Mouse (Mus musculus) megakaryocyte-erythroid progenitor cell, adult 5-6 weeks (primary cell): ENCODE results near the gene Rgs8. TPM values are rescaled to one million over a fixed set of nuclear protein-coding genes. Genes with fewer than 3 reads are reported as not detected.

Experiments
- ATAC-seq: replicated peaks from 2 replicates; pipeline ENCODE4 v1.8.0; 2016; ENCODE audit warnings: mild to moderate bottlenecking, inconsistent platforms; ENCODE audit not compliant: severe bottlenecking, poor library complexity, low FRiP score, low TSS enrichment
- total RNA-seq, 2 experiments: library from RNA; stranded (forward) in 1 of 2; stranded (reverse) in 1 of 2; fragments of 200-1000, 215-1000 nt in 1 of 2; fragments of >200 nt in 1 of 2; fragmentation: Nextera tagmentation in 1 of 2; gene quantifications; 2 replicates each; pipeline ENCODE4 v1.2.3; 2014 to 2017

Gene Rgs8
- total RNA-seq, 2 experiments from 2014 or later: not detected

DNA sequence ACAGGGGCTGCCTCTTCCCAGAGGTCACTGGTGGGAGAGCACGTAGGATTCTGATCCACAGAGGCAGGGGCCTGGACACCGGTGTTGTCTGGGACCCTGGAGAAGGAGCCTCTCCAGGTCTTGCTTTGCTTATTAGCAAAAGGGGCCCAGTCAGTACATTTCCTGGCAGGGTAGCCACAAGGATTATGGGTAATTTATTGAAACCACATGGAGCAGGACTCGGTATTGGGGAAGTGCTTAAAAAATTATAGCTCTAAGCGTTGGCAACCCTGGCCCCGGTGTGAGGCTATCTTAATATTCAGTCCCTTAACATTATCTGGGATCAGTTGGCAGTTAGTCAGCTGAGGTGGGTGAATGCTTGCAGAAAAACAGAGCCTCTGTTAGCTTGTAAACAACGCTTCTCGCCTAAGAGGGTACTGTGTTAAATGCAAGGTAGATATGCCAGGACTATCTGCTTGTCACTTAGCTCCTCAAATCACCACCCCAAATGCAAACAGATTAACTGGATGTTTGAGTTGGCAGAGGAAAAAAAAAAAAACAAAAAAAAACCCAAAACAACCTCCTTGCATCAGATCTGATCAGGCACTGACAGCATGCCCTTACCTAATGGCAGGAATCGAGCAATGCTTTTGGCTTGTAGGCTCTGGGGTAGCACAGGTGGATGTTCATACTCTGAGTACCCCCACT lies 49.5 kb downstream of the Rgs8 start:
- 0 out of 2 replicates have a peak, but pooled peaks have one; percentile 21 for ATAC-seq

GRCm38 (mm10) chr1:153702853-153703410 lies 50.1 kb downstream of the Rgs8 start:
- no peak for ATAC-seq

GRCm38 (mm10) chr1:153703445-153703991 lies 50.7 kb downstream of the Rgs8 start:
- no peak for ATAC-seq

- ATAC-seq: no peak
Observed at GRCm38 (mm10) chr1:153704174-153704573, 51.3 kb downstream of the Rgs8 start.

DNA sequence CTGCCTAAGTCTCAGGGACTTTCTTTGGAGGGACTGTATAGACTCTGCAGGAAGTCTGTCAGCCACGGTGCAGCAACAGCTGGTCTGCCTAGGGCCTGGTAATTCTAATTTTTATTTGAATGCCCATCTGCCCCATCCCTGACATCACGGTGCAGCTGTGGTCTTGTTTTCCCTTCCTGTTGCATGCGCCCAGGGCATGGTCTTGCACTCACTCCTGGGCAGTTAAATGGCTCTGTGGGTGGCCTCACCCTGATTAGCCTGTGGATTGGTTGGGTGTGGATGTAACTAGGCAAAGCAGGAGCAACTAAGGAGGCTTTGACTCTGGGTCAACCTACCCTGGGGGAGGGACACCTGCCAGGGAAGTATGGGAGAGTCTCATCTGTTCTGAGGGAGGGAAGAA lies 52.2 kb downstream of the Rgs8 start:
- ATAC-seq: no peak

DNA sequence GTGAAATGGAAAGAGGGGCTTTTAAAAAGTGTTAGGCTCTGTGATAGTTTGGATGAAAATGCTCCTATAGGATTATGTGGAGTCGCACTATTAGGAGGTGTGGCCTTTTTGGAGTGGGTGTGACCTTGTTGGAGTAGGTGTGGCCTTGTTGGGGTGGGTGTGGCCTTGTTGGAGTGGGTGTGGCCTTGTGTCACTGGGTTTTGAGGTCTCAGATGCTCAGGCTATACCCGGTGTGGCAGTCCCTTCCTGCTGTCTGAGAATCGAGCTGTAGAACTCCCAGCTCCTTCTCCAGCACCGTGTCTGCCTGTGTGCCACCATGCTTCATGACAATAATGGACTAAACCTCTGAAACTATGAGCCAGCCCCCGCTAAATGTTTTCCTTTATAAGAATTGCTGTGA lies 55.8 kb downstream of the Rgs8 start:
- ATAC-seq: no peak

- no peak for ATAC-seq
Observed at GRCm38 (mm10) chr1:153709451-153709850, 56.6 kb downstream of the Rgs8 start.

DNA sequence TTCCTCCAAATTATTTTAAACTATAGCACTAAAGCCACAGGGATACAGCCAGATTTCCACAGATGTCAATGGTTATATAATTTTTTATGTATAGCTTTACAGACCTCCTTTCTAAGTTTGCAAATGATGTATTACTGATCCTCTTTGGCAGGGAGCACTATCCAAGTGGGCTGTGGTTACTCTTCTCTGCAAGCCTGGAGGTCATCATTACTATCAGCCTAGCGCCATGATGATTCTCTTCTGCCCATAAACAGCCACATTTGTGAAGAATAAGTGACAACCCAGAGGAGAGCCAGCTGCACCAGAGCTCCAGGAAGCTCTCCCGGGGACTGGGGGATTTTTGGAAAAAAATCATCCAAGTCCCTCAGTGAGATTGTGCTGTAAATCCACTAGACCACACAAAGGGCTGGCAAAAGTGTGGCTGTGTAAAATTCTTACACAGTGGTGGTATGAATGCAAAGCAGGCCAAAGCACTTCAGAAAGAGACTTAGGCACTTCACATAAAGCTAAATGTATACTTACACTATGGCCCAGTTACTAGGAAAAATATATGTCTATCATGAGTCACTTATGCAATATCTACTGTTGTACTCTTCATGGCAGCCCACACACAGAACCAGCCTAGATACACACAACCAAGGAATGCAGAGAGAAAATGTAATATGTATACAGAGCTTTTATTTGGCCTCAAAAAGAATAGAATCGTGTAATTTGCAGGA lies 58.9 kb downstream of the Rgs8 start:
- no peak for ATAC-seq

DNA sequence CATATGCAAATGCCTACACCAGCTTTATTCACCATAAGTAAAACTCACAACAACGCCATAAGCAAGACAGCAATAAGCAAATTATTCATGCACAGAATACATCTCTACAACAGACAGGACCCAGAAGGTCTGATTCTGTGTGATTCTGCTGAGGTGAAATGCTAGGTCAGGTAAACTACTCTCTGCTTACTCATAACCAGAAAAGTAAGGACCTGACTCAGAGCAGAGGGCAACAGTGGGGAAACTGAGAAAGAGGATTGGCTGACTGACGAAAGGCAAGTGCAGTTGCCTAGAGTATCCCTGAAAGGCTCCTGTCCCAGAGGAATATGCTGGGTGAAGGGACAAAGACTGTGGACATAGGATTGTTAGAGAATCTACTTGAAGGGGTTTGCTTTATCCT lies 59.8 kb downstream of the Rgs8 start:
- no peak for ATAC-seq

DNA sequence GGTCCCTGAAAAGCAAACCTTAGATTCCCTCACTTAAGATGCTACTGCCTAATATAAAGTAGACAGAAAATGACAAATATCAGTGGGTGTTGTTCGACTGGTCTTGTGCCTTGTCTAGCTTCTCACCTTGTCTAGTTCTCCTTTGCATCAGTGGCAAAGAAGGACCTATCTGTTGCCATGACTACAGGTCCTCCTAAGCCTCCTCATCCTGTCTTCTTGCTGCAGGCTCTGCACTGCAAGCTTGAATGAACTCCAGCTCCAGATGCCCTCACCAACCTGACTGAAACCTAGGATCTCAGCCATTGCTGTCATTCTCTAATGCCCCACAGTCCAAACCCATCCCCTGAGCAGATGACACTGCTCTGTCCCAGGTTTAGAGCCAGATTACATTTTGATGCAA lies 65.2 kb downstream of the Rgs8 start:
- ATAC-seq: no peak

GRCm38 (mm10) chr1:153720935-153721334 lies 68.1 kb downstream of the Rgs8 start:
- no peak for ATAC-seq

DNA sequence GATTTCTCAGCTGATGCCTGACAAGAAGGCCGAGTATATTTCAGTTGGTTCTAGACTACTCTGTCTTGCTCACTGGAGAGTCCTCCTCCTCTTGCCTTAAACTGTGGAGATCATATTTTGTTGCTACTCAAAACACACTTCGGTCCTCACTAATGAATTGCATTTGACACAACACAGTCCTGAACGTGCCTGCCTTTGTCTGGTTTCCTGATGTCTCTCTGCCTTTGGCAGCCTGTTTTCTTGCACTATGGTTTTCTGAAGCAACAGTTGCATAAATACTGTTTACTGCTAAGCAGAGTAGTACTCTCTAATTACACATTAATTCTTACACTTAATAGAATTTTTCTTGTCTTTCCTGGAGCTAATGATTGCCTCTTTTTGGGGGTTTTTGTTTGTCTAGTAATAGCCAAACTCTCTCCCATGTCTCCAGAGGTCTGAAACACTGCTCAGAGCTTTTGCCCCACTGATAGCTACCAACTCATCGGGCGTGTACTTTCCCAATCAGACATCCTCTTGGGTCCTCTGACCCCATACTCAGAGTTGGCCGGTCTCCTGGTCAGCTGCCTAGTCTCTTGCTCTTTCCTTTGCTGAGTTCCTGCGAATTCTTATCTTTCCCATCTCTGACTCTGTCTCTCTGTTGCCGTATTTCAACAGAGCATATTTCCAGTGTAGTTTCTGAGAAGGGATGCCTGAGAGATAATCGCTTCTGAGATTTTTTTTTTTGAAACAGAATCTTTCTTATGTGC lies 68.9 kb downstream of the Rgs8 start:
- ATAC-seq: no peak

- ATAC-seq: no peak
Observed at GRCm38 (mm10) chr1:153723426-153723825, 70.6 kb downstream of the Rgs8 start.

DNA sequence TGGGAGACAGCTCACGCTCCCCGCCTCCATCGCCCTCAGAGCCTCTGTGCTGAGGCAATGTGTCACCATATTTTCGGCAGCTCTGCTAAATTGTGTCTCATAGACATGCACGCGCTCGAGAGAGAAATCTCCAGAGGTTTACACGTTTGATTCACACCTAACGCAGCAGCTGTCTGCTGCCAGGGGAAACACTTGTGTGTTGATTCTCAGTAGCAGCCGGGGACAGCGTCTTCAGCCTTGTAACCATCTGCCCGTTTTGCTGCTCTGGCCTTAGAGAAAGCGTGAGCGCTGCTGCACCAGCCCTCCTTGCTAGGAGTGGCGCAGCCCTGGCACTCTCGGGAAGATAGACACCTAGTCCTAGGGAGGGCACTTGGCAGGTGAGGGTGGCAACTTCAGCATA lies 73.8 kb downstream of the Rgs8 start:
- ATAC-seq: no peak

DNA sequence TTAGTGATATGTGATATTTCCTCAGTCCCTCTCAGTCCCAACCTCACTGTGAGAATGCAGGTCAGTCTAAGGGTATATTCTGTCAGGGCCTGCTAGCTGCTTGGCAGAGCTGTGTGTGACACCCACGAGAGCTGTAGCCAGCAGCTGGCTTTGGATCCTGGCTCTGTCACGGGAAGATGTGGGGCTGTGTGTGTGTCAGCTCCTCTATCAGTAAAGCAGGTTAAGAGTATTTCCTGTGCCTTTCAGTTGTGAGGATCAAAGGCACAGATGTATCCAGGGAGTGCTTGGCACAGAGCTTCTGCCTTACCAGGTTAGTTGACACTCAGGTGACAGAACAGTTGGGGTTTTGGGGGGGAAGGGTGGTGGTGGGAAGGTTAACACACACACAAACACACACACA lies 77.0 kb downstream of the Rgs8 start:
- no peak for ATAC-seq

GRCm38 (mm10) chr1:153730671-153731070 lies 77.8 kb downstream of the Rgs8 start:
- no peak for ATAC-seq

GRCm38 (mm10) chr1:153733181-153733580 lies 80.4 kb downstream of the Rgs8 start:
- ATAC-seq: no peak

DNA sequence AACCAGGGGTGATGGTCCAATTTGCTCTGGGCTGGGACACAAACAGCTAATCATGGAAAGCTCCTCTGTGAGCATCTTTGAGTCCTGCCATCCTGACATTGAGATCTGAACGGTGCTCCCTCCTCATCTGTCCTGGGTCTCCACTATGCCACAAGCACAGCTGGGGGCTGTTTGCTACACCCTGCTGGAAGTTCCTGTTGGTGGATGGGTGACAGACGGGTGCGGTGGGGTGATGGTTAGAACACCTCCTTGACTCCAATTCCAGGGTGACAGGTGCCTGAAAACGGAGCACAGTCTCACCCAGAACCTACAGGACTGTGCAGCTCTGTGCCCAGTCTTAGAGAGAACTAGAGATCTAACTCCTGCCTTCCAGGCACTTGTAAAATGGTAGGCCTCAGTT lies 82.0 kb downstream of the Rgs8 start:
- ATAC-seq: no peak

DNA sequence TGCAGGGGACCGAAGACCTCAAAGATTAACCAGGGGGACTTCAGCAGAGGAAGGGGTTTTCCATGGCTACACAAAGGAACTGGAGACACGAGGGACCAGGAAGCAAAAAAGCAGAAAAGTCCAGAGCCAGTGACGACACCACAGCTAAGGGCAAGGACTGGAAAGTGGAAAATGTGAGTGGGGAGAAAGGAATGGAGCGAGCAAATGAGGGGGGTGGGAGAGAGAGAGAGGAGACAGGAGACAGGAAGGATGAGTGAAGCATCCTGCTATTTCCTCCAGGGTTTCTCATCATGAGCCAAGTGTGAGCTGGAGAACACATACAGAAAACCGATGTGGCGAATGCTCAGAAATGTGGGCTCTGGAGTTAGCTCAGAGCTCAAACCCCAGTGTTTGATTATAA lies 83.3 kb downstream of the Rgs8 start:
- ATAC-seq: no peak
